Mouse (Mus musculus) activated CD4-positive, CD25-positive, alpha-beta regulatory T cell, adult 9 weeks (primary cell): ENCODE measurements around the gene Ighmbp2. TPM values are rescaled to one million over a fixed set of nuclear protein-coding genes. Genes with fewer than 3 reads are reported as not detected.

ENCODE experiments used
- polyA plus RNA-seq: library from polyadenylated mRNA; unstranded; fragments of 100-300 nt; shearing (Covaris generic); gene quantifications from one replicate; pipeline ENCODE4 v1.2.1, GENCODE M21; 2017

The Ighmbp2 gene
- polyA plus RNA-seq, result 17.5 TPM

GRCm38 (mm10) chr19:3282572-3283467, at the start of gene Ighmbp2, which contains the start of gene Mrpl21:
Ighmbp2 (minus strand) TSS chr19:3283017.
Mrpl21 (plus strand) TSS chr19:3282901.

GRCm38 (mm10) chr19:3322261-3322969, 39.6 kb upstream of the Ighmbp2 start, which contains the start of gene Cpt1a:
Cpt1a (plus strand) TSS chr19:3322334.

Other genes with a start within 250 kb of the Ighmbp2 start
- 101 TPM for gene Mrpl21, start 116 bp downstream of the Ighmbp2 start, polyA plus RNA-seq
- gene Cpt1a, start 39.3 kb upstream of the Ighmbp2 start, polyA plus RNA-seq, result 46.1 TPM
- gene Tesmin, start 105.8 kb upstream of the Ighmbp2 start, polyA plus RNA-seq, result not detected
- 6.1 TPM for gene Gal, start 131.5 kb upstream of the Ighmbp2 start, polyA plus RNA-seq